Mouse (Mus musculus): Measurements from ENCODE around the gene Wsb1. TPM values are rescaled to one million over a fixed set of nuclear protein-coding genes. Genes with fewer than 3 reads are reported as not detected.

The Wsb1 gene
- polyA plus RNA-seq, 1 experiment from 2014 or later: 376 TPM

Other genes with a start within 250 kb of the Wsb1 start
- gene Ksr1, start 108.3 kb downstream of the Wsb1 start, polyA plus RNA-seq (2014; fragmentation: Nextera tagmentation; extraction: Ambion mirVana): 2.2 and 3.4 TPM in 2 replicates
- not detected in 2 replicates for gene Gm9964, start 42.2 kb upstream of the Wsb1 start, polyA plus RNA-seq (2014; fragmentation: Nextera tagmentation; extraction: Ambion mirVana)
- 9.9 and 10.1 TPM in 2 replicates for gene Nf1, start 85.0 kb upstream of the Wsb1 start, polyA plus RNA-seq (2014; fragmentation: Nextera tagmentation; extraction: Ambion mirVana)
- gene Omg, start 249.4 kb upstream of the Wsb1 start, polyA plus RNA-seq (2014; fragmentation: Nextera tagmentation; extraction: Ambion mirVana): 0.12 and 0.33 TPM in 2 replicates

Data from limb, embryonic 11.5 days (tissue).